Mouse (Mus musculus): ENCODE results near the gene Castor2. TPM values are rescaled to one million over a fixed set of nuclear protein-coding genes. Genes with fewer than 3 reads are reported as not detected.

The Castor2 gene
- total RNA-seq, 2 experiments from 2014 or later = 0.31 to 1.0 TPM

GRCm38 (mm10) chr5:134100232-134100771, 791 bp downstream of the Castor2 start:
- ATAC-seq (replicated peaks; ENCODE audit: low FRiP score, low TSS enrichment, poor library complexity, severe bottlenecking) = no peak

- no peak for ATAC-seq (replicated peaks; ENCODE audit: low FRiP score, low TSS enrichment, poor library complexity, severe bottlenecking)
Observed at GRCm38 (mm10) chr5:134101322-134101721, 1.8 kb downstream of the Castor2 start.

- no peak for ATAC-seq (replicated peaks; ENCODE audit: low FRiP score, low TSS enrichment, poor library complexity, severe bottlenecking)
Observed at GRCm38 (mm10) chr5:134101883-134102282, 2.4 kb downstream of the Castor2 start.

- no peak for ATAC-seq (replicated peaks; ENCODE audit: low FRiP score, low TSS enrichment, poor library complexity, severe bottlenecking)
Observed at GRCm38 (mm10) chr5:134102720-134103119, 3.2 kb downstream of the Castor2 start.

GRCm38 (mm10) chr5:134105829-134106228, 6.3 kb downstream of the Castor2 start:
- ATAC-seq (replicated peaks; ENCODE audit: low FRiP score, low TSS enrichment, poor library complexity, severe bottlenecking) = no peak

- ATAC-seq (replicated peaks; ENCODE audit: low FRiP score, low TSS enrichment, poor library complexity, severe bottlenecking) = no peak
Observed at GRCm38 (mm10) chr5:134114981-134115380, 15.5 kb downstream of the Castor2 start.

GRCm38 (mm10) chr5:134115639-134116259, 16.2 kb downstream of the Castor2 start:
- no peak for ATAC-seq (replicated peaks; ENCODE audit: low FRiP score, low TSS enrichment, poor library complexity, severe bottlenecking)

- no peak for ATAC-seq (replicated peaks; ENCODE audit: low FRiP score, low TSS enrichment, poor library complexity, severe bottlenecking)
Observed at GRCm38 (mm10) chr5:134118798-134119407, 19.4 kb downstream of the Castor2 start.

GRCm38 (mm10) chr5:134119481-134120120, 20.1 kb downstream of the Castor2 start:
- ATAC-seq (replicated peaks; ENCODE audit: low FRiP score, low TSS enrichment, poor library complexity, severe bottlenecking) = no peak

- no peak for ATAC-seq (replicated peaks; ENCODE audit: low FRiP score, low TSS enrichment, poor library complexity, severe bottlenecking)
Observed at GRCm38 (mm10) chr5:134120135-134120534, 20.6 kb downstream of the Castor2 start.

- ATAC-seq (replicated peaks; ENCODE audit: low FRiP score, low TSS enrichment, poor library complexity, severe bottlenecking) = no peak
Observed at GRCm38 (mm10) chr5:134121138-134121892, 21.8 kb downstream of the Castor2 start.

- no peak for ATAC-seq (replicated peaks; ENCODE audit: low FRiP score, low TSS enrichment, poor library complexity, severe bottlenecking)
Observed at GRCm38 (mm10) chr5:134121893-134122259, 22.4 kb downstream of the Castor2 start.

- ATAC-seq (replicated peaks; ENCODE audit: low FRiP score, low TSS enrichment, poor library complexity, severe bottlenecking) = no peak
Observed at GRCm38 (mm10) chr5:134123846-134124245, 24.3 kb downstream of the Castor2 start.

- ATAC-seq (replicated peaks; ENCODE audit: low FRiP score, low TSS enrichment, poor library complexity, severe bottlenecking) = no peak
Observed at GRCm38 (mm10) chr5:134126232-134126631, 26.7 kb downstream of the Castor2 start.

GRCm38 (mm10) chr5:134131586-134131985, 32.1 kb downstream of the Castor2 start:
- no peak for ATAC-seq (replicated peaks; ENCODE audit: low FRiP score, low TSS enrichment, poor library complexity, severe bottlenecking)

GRCm38 (mm10) chr5:134136022-134136421, 36.5 kb downstream of the Castor2 start:
- ATAC-seq (replicated peaks; ENCODE audit: low FRiP score, low TSS enrichment, poor library complexity, severe bottlenecking) = no peak

GRCm38 (mm10) chr5:134137933-134138332, 38.4 kb downstream of the Castor2 start:
- ATAC-seq (replicated peaks; ENCODE audit: low FRiP score, low TSS enrichment, poor library complexity, severe bottlenecking) = no peak

GRCm38 (mm10) chr5:134139429-134139828, 39.9 kb downstream of the Castor2 start:
- ATAC-seq (replicated peaks; ENCODE audit: low FRiP score, low TSS enrichment, poor library complexity, severe bottlenecking) = no peak

- ATAC-seq (replicated peaks; ENCODE audit: low FRiP score, low TSS enrichment, poor library complexity, severe bottlenecking) = no peak
Observed at GRCm38 (mm10) chr5:134141236-134141635, 41.7 kb downstream of the Castor2 start.

- no peak for ATAC-seq (replicated peaks; ENCODE audit: low FRiP score, low TSS enrichment, poor library complexity, severe bottlenecking)
Observed at GRCm38 (mm10) chr5:134142381-134142780, 42.9 kb downstream of the Castor2 start.

All from megakaryocyte-erythroid progenitor cell, adult 5-6 weeks (primary cell).